Mouse (Mus musculus) B cell, adult 67 days (primary cell): Measurements from ENCODE around the gene Mical3. TPM values are rescaled to one million over a fixed set of nuclear protein-coding genes. Genes with fewer than 3 reads are reported as not detected.

ENCODE experiments used
- total RNA-seq, 2 experiments: library from RNA; stranded (reverse); gene quantifications; 4 replicates each; pipeline ENCODE4 v1.2.4; 2023

Gene Mical3
- total RNA-seq: 10 to 100 TPM; 28.7 to 28.9 TPM

DNA sequence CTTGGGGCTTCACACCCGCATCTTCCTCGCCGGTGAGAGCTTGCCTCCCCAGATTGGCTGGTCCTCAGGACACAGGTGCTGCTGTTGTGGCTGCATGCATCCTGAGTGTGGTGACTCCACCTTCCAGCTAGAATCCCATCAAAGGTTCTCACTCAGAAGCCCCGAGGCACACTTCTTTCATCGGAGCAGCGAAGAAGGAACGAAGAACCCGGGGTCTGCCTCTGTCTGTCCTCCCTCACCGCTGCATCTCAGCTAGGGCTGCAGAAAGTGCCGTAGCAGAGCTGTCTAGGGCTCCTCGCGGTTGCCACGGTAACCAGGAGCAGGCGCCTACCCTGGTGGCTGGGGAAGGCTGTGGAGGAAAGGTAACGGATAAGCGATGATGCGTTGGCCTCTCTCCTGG is at the start of gene Mical3:
Gene Mical3 (minus strand): TSS at position 227 of the 400 bp plus-strand sequence.

DNA sequence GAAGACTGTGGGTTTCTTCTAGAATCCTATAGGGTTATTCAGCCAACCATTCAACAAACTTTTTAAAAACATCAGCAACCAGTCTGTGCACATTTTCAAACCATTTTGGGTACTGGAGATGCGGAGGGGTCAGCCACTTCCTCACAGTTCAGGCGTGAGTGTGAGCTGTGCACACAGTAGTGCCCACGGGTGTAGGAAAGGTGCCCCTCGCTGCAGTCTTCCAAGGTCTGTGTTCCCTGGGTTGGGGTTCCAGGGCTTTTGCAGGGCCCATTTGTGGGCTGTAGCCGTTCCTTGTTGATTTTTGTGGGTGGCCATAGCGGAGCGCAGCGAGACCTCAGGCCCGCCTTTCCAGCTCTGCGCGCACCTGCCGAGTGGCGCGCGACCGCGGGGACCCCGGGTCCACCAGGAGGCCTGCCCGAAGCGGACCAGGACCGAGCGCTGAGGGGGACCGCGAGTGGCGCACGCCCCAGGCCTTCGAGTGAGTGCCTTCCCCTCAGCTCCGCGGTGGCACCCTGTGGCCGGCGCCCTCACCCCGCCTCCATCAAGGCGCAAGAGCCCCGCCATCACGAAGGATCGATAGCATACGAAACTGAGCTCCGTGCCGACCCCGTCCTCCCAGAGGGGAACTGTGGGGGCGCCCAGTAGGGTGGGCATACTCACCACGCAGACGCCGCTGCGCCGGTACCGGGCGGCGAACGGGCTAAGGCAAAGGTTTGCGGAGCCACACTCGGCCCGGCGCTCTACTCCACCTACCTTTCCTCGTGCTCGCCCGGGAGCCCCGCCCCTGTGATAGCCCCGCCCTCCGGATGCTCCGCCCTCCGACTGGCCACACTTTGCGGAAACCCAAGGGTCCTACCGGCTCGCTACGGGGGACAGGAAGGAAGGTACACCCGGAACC is 214.5 kb downstream of the Mical3 start, which contains the start of gene Bid:
Gene Bid (minus strand): TSS at position 780 of the 898 bp plus-strand sequence.

Other genes with a start within 250 kb of the Mical3 start
- 10 to 100 TPM; 52.9 to 64.1 TPM for gene Bid, start 214.1 kb downstream of the Mical3 start, total RNA-seq
- 10 to 100 TPM in 1 of 2 experiments, 1 to 10 TPM in 1; 7.7 to 11.0 TPM for gene Pex26, start 52.7 kb upstream of the Mical3 start, total RNA-seq
- not detected for gene Tuba8, start 79.7 kb upstream of the Mical3 start, total RNA-seq
- 10 to 100 TPM in 1 of 2 experiments, 1 to 10 TPM in 1; 5.7 to 16.6 TPM for gene Usp18, start 114.9 kb upstream of the Mical3 start, total RNA-seq
- under 1 TPM in 1 of 2 experiments, not detected in 1; 0.32 TPM for gene Slc6a13, start 169.2 kb upstream of the Mical3 start, total RNA-seq
- not detected for gene Slc6a12, start 212.1 kb upstream of the Mical3 start, total RNA-seq